Mouse (Mus musculus) midbrain, embryonic 15.5 days (tissue): ENCODE measurements around the gene Arl8a. TPM values are rescaled to one million over a fixed set of nuclear protein-coding genes. Genes with fewer than 3 reads are reported as not detected.

Experiments used
- ATAC-seq: fragments of 200-750 bp; cut with Nextera tagmentation; replicated peaks from 2 replicates; pipeline ENCODE4 v1.8.0; 2017; ENCODE audit warnings: moderate TSS enrichment
- H3K27ac ChIP-seq: fragments of 300-500 bp; sonication (generic); 2 replicates; pipeline ENCODE4 v1.5.1; 2015; ENCODE audit warnings: mild to moderate bottlenecking, inconsistent platforms
- H3K27me3 ChIP-seq: fragments of 300-500 bp; sonication (generic); replicated peaks from 2 replicates; pipeline ENCODE4 v1.6.1; 2015; ENCODE audit warnings: inconsistent platforms
- H3K36me3 ChIP-seq: fragments of 300-500 bp; sonication (generic); replicated peaks from 2 replicates; pipeline ENCODE4 v1.6.1; 2015; ENCODE audit warnings: inconsistent platforms
- H3K4me1 ChIP-seq: fragments of 300-500 bp; sonication (generic); 2 replicates; pipeline ENCODE4 v1.6.1; 2015; ENCODE audit warnings: inconsistent platforms
- H3K4me2 ChIP-seq: fragments of 300-500 bp; sonication (generic); 2 replicates; pipeline ENCODE4 v1.6.1; 2015; ENCODE audit warnings: inconsistent platforms, mild to moderate bottlenecking, moderate library complexity
- H3K4me3 ChIP-seq: fragments of 300-500 bp; sonication (generic); 2 replicates; pipeline ENCODE4 v1.5.1; 2015; ENCODE audit warnings: mild to moderate bottlenecking, inconsistent platforms
- H3K9ac ChIP-seq: fragments of 300-500 bp; sonication (generic); 2 replicates; pipeline ENCODE4 v1.6.1; 2015; ENCODE audit warnings: mild to moderate bottlenecking, inconsistent platforms
- H3K9me3 ChIP-seq: fragments of 300-500 bp; sonication (generic); 2 replicates; pipeline ENCODE4 v1.6.1; 2016; ENCODE audit warnings: inconsistent platforms
- WGBS: fragments of 180-500 bp; shearing (Covaris S2); methylation state at CpG from one replicate; pipeline ENCODE4 v1.1.7; 2015; ENCODE audit warnings: mixed read lengths; 5-methylcytosine and 5-hydroxymethylcytosine counted together
- polyA plus RNA-seq: library from polyadenylated mRNA; unstranded; fragments of >200 nt; fragmentation: Nextera tagmentation; extraction: Ambion mirVana; gene quantifications from 2 replicates; pipeline ENCODE4 v1.2.1, GENCODE M21; 2015

The Arl8a gene
- polyA plus RNA-seq, 1 experiment from 2014 or later, result 401 TPM

DNA sequence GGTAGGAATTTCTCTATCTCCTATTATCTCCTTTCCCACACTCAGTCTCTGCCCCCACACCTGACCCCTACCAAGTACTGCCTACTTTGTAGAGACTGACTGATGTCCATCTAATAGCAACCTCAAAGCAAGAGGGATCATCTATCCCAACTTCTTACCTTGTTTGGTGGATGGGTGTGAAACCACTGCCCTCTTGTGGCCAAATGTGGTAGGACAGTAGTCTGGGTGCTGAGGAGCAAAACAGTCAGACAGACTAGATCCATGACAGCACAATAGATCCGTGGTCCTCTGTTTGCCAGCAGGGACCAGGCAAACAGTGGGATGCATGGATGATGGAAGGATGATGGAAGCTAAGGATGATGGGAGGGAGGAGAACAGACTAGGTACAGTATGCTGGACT is 10.1 kb upstream of the Arl8a start:
- WGBS, result 0% methylated on average over 1 of the region's 1 CpGs

DNA sequence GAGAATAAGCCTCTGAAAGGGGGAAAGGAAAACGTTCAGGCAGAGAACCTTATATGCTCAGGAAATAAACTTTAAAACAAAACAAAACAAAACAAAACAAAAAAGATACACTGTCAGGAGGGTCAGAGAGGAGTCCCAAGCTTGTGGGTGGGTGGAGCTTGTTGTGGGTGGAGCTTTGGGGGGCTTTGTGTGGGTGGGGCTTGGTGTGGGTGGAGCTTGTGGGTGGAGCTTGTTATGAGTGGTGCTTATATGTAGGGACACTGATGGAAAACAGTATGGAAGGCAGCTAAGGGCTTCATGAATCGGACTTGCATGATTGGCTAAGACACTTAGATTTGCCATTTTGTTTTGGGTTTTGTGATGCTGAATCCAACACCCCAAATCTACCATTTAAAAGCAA is 6.7 kb upstream of the Arl8a start:
- H3K4me2 ChIP-seq, result no peak overlapping the region
- no peaks in the 10 kb centered on the region for H3K4me1 ChIP-seq
- WGBS, result 84% methylated on average over 2 of the region's 2 CpGs
- H3K9ac ChIP-seq, result no peak overlapping the region
- no peaks in the 10 kb centered on the region for H3K27me3 ChIP-seq
- no peaks in the 10 kb centered on the region for H3K9me3 ChIP-seq
- no peak overlapping the region for H3K27ac ChIP-seq
- H3K36me3 ChIP-seq, result no peaks in the 10 kb centered on the region
- no peak for ATAC-seq
- H3K4me3 ChIP-seq, result no peak overlapping the region

More for the DNA sequence above, 10.1 kb upstream of the Arl8a start:
- no peaks in the 10 kb centered on the region for H3K9me3 ChIP-seq
- no peak overlapping the region for H3K4me3 ChIP-seq
- H3K4me2 ChIP-seq, result no peak overlapping the region
- ATAC-seq, result peak; percentile 60; the same call in 1 of the 2 replicates
- H3K9ac ChIP-seq, result no peak overlapping the region
- no peaks in the 10 kb centered on the region for H3K4me1 ChIP-seq
- H3K27me3 ChIP-seq, result no peaks in the 10 kb centered on the region
- H3K36me3 ChIP-seq, result no peaks in the 10 kb centered on the region
- no peak overlapping the region for H3K27ac ChIP-seq

DNA sequence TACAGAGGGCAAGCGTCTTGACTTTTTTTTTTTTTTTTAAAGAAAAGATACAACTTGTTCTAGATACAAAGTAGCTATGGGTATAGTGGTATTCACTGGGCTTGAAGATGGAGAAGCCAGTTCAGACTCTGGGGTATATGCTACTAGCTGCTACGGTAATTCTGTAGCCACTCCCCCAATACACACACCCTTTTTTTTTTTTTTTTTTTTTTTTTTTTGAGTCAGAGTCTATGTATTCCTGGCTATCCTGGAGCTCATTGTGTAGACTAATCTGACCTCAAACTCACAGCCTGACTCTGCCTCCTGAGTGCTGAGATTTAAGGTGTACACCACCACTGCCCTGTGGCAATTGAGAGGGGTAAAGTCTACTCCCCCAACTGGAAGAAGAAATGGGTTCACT is 4.2 kb upstream of the Arl8a start:
- Histone ChIP-seq H3K27me3 (no peaks in the 10 kb centered on the region), H3K4me3 (no peak overlapping the region), H3K4me1 (peaks cover 7% of the 10 kb centered on the region), H3K27ac (no peak overlapping the region), H3K36me3 (no peaks in the 10 kb centered on the region), H3K9ac (no peak overlapping the region), H3K4me2 (no peak overlapping the region), H3K9me3 (no peaks in the 10 kb centered on the region)
- no peak for ATAC-seq
- 78% methylated on average over 2 of the region's 2 CpGs for WGBS

DNA sequence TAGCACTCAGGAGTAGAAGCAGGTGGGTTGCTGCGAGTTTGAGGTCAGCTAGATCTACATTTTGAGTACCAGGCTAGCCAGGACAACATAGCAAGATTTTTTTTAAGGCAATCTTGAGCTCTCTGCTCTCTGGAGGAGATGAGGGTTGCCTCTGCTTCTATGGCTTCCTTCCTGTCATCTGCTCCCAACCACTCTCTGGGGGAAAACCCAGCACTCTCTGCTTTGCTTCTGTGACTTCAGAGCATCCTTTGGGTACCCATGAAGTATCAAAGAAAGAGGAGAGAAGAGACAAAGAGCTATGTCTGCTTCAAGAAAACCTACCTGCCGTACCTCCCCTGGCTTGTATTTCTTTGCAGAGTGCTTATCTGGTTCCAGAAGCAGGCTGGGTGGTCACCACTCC is 2.7 kb upstream of the Arl8a start:
- 84% methylated on average over 2 of the region's 2 CpGs for WGBS
- Histone ChIP-seq H3K36me3 (no peaks in the 10 kb centered on the region), H3K9me3 (no peaks in the 10 kb centered on the region), H3K4me1 (peaks cover 16% of the 10 kb centered on the region), H3K4me2 (no peak overlapping the region), H3K27ac (no peak overlapping the region), H3K4me3 (no peak overlapping the region), H3K27me3 (no peaks in the 10 kb centered on the region), H3K9ac (no peak overlapping the region)
- ATAC-seq, result no peak

DNA sequence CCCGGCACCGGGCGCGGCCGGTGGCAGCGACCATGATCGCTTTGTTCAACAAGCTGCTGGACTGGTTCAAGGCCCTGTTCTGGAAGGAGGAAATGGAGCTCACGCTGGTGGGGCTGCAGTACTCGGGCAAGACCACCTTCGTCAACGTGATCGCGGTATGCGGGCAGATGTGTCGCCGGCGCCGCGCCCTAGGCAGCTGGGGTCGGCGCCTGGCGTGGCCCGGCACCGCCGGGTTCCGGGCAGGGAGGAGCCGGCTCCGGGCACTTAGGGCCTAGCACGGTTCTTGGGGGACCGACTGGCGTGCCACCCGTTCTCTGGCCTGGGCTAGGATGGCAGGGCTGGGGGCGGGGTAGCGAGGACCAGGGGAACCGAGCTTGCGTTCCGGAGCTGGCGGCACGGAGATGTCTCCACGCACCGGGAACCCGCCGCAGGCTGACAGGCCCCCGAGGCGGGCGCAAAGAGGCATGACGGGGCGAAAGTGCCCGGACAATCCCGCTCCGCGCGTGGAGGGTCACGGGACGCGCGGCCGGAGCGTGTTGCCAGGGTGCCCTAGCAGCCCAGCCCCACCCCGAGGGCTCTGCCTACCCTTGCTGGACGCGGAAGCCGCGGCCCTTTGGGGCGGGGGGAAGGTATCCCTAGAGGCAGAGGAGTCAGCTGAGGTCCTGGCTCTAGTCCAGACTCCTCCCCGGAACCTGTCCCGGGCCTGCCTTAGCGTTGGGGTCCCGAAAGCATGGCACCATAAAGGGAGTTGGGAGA is 500 bp downstream of the Arl8a start:
- peak overlapping the region; percentile 96 for H3K27ac ChIP-seq
- no peaks in the 10 kb centered on the region for H3K9me3 ChIP-seq
- no peaks in the 10 kb centered on the region for H3K36me3 ChIP-seq
- H3K4me2 ChIP-seq, result peak overlapping the region; percentile 87
- under 1% methylated on average over 69 of the region's 69 CpGs for WGBS
- peak overlapping the region; percentile 99 for H3K4me3 ChIP-seq
- ATAC-seq, result peak; percentile 71
- H3K9ac ChIP-seq, result peak overlapping the region; percentile 100
- H3K4me1 ChIP-seq, result peaks cover 39% of the 10 kb centered on the region
- H3K27me3 ChIP-seq, result no peaks in the 10 kb centered on the region

DNA sequence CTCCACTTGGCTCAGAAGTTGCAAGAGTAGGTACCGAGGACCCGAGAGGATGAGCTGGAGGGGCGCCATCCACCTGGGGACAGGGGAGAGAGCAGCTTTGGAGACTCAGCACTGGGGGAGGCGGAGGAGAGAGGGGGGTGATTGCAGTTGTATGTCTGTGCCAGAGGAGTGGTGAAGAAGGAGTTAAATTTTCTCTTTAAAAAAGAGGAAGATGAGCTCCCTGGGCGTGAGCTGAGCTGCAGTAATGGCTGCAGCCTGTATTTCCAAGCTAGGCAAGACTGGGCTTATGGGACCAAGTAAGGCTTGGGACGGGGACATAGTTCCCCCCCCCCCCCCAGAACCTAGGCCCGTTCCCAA is 1.1 kb downstream of the Arl8a start:
- H3K9me3 ChIP-seq, result no peaks in the 10 kb centered on the region
- WGBS, result under 1% methylated on average over 7 of the region's 7 CpGs
- ATAC-seq, result peak; percentile 27; the same call in 1 of the 2 replicates

DNA sequence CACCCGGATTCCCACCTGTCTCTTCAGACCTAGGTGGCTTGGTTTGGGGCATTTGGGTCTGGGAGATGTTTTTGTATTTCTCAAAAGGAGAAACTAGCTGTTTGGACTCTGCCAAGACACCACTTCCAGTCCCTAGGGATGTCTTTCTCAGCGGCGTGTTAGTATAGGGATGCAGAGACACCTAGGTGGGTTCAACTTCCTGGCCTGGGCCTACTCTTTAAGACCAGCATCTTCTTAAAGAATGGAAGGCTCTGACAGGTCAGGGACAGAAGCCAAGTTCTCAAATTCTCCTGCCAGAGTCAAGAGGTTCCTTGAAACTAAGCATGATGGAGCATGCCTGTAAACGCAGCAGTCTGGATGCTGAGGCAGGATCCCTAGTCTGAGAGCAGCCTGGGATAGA is 1.9 kb downstream of the Arl8a start:
- no peaks in the 10 kb centered on the region for H3K27me3 ChIP-seq
- H3K9ac ChIP-seq, result peak overlapping the region; percentile 100
- H3K4me1 ChIP-seq, result peaks cover 45% of the 10 kb centered on the region
- ATAC-seq, result no peak
- WGBS, result 62% methylated on average over 4 of the region's 4 CpGs
- no peaks in the 10 kb centered on the region for H3K9me3 ChIP-seq
- peak overlapping the region; percentile 99 for H3K4me3 ChIP-seq
- no peaks in the 10 kb centered on the region for H3K36me3 ChIP-seq
- H3K4me2 ChIP-seq, result peak overlapping the region; percentile 87
- peak overlapping the region; percentile 96 for H3K27ac ChIP-seq

More for the DNA sequence above, 1.1 kb downstream of the Arl8a start:
- Histone ChIP-seq H3K4me2 (peak overlapping the region; percentile 87), H3K9ac (peak overlapping the region; percentile 100), H3K4me1 (peaks cover 45% of the 10 kb centered on the region), H3K27me3 (no peaks in the 10 kb centered on the region), H3K4me3 (peak overlapping the region; percentile 99), H3K36me3 (no peaks in the 10 kb centered on the region), H3K27ac (peak overlapping the region; percentile 96)

DNA sequence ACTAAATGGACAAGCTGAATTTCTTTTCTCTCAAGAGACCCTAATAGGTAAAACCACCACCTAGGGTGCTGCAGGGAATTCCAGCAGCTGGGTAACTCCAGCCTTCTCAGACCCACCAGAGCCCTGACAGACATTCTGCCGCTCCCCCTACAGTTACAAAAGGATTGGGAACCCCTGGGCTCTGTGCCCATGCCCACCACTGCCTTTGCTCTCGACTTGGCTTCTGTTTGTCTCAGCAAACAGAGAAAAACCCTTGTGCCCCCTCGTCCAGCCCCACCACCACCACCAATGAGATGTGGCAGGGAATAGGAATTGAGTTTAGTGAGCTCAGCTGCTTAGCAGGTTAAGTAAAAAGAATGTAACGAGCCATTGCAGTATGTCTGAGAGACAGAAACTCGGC is 2.4 kb downstream of the Arl8a start:
- H3K4me1 ChIP-seq, result peaks cover 48% of the 10 kb centered on the region
- H3K27me3 ChIP-seq, result no peaks in the 10 kb centered on the region
- H3K4me2 ChIP-seq, result peak overlapping the region; percentile 87
- peak overlapping the region; percentile 96 for H3K27ac ChIP-seq
- WGBS, result 49% methylated on average over 5 of the region's 5 CpGs
- H3K9ac ChIP-seq, result peak overlapping the region; percentile 100
- peak overlapping the region; percentile 99 for H3K4me3 ChIP-seq
- no peak for ATAC-seq
- H3K9me3 ChIP-seq, result no peaks in the 10 kb centered on the region
- no peaks in the 10 kb centered on the region for H3K36me3 ChIP-seq

DNA sequence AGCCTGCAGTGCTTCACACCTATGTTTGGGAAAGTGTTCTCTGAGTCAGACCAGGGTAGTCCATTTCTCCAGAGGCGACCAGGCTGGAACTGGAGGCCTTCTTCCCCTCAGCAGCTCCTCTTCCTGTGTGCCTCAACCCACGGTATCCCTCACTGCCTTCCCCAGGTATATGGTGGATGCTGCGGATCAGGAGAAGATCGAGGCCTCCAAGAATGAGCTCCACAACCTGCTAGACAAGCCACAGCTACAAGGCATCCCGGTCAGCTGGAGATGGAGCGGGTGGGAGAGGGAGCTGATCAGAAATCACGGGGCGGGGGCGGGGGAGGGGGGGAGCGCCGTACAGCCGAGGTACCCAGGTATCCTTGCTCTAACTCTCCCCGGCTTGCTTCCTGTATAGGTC is 7.4 kb downstream of the Arl8a start:
- Histone ChIP-seq H3K36me3 (peaks cover 12% of the 10 kb centered on the region; the same call in 1 of the 2 replicates), H3K9me3 (no peaks in the 10 kb centered on the region), H3K27me3 (no peaks in the 10 kb centered on the region), H3K4me3 (0 out of 2 replicates have a peak overlapping the region, but pooled peaks have one; percentile 5), H3K4me2 (peak overlapping the region; percentile 39), H3K27ac (peak overlapping the region; percentile 88), H3K4me1 (peaks cover 42% of the 10 kb centered on the region), H3K9ac (peak overlapping the region; percentile 37)
- peak; percentile 12; the same call in 1 of the 2 replicates for ATAC-seq
- 16% methylated on average over 13 of the region's 13 CpGs for WGBS

DNA sequence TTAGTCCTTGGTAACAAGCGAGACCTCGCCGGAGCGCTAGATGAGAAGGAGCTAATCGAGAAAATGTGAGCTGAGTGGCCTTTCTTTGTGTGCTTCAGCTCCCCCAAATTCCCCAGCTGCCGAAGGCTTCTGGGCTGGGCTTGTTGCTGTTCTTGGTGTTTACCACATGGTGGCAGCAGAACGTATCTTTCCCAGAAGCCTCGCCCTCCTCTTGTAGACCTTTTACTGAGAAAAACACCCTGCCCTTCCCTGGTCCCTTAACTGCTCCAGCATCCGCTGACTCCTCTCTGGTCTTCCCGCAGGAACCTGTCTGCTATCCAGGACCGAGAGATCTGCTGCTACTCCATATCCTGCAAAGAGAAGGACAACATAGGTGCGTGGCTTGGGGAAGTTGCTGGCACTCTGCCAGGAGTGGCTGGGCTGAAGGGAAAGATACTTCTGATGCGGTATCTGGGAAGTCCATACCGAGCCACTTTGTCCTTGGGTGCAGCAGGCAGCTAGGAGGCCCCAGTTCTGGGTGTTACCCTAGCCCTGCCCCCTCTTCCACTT is 7.9 kb downstream of the Arl8a start:
- H3K4me1 ChIP-seq, result peaks cover 38% of the 10 kb centered on the region
- H3K36me3 ChIP-seq, result peaks cover 12% of the 10 kb centered on the region; the same call in 1 of the 2 replicates
- H3K27ac ChIP-seq, result peak overlapping the region; percentile 88
- peak overlapping the region; percentile 39 for H3K4me2 ChIP-seq
- no peaks in the 10 kb centered on the region for H3K9me3 ChIP-seq
- H3K27me3 ChIP-seq, result no peaks in the 10 kb centered on the region
- 0 out of 2 replicates have a peak overlapping the region, but pooled peaks have one; percentile 5 for H3K4me3 ChIP-seq
- ATAC-seq, result peak; percentile 48
- H3K9ac ChIP-seq, result peak overlapping the region; percentile 37
- WGBS, result 2% methylated on average over 14 of the region's 14 CpGs

DNA sequence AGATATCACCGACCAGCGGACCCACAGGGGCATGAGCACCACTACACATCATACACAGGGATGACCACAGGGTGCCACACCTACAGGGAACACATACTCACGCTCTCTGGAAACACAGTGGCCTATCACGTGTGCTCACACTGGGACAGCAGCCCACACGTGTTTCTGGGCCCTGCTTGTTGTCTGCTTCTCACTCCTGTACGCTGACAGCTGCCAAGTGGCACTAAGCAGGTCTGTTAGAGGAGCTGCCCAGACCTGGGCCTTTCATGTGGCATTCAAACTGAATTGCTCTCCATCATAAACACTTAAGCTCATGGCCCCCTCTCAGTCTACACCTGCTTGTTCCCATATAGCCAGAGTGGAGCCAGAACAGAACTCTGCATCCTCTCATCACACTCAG is 9.7 kb downstream of the Arl8a start:
- Histone ChIP-seq H3K9me3 (no peaks in the 10 kb centered on the region), H3K4me2 (no peak overlapping the region), H3K4me3 (no peak overlapping the region), H3K4me1 (peaks cover 26% of the 10 kb centered on the region), H3K36me3 (peaks cover 12% of the 10 kb centered on the region; the same call in 1 of the 2 replicates), H3K27ac (peak overlapping the region; percentile 37; the same call in 1 of the 2 replicates), H3K27me3 (no peaks in the 10 kb centered on the region), H3K9ac (no peak overlapping the region)
- ATAC-seq, result no peak
- WGBS, result 91% methylated on average over 6 of the region's 6 CpGs

DNA sequence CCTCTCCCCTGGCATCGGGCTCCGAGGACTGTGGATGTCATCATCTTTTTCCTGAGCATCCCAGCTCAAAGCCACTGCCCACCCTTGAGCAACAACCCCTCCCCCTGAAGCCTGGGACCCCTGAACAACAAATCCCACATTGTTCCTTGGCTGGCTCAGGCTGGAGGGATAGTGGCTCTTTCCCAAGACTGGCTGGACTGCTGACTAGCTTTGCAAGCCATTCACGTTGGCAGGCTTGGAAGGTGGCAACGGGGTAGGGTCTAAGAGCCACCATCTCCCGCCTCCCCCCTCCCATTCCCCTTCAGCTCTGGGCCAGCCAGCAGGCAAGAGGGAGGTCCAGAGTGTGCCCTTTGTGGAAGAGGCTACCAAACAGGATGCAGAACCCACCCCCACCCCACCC is 12.0 kb downstream of the Arl8a start:
- Histone ChIP-seq H3K4me2 (no peak overlapping the region), H3K9me3 (no peaks in the 10 kb centered on the region), H3K36me3 (peaks cover 12% of the 10 kb centered on the region; the same call in 1 of the 2 replicates), H3K9ac (no peak overlapping the region), H3K27ac (peak overlapping the region; percentile 55), H3K27me3 (no peaks in the 10 kb centered on the region), H3K4me1 (peaks cover 14% of the 10 kb centered on the region), H3K4me3 (no peak overlapping the region)
- WGBS, result 42% methylated on average over 5 of the region's 5 CpGs
- ATAC-seq, result peak; percentile 76
